ENCODE assay signal across 17 mouse cellular contexts in genomic region chr19:22670222-22670621, GRCm38 (mm10).
A peak's percentile ranks its signal among the peaks of the same experiment; 100 is the strongest.
DNase-seq lines count a peak whose midpoint lies in the region; ATAC-seq and TF ChIP-seq lines count a peak whose summit lies in the region.
"Had no signal": no experiment of that assay in that cellular context is flagged by ENCODE, and none has a peak within 500 bp of the region (broad histone marks: within the 10 kb centered on the region; RNA-seq: fewer than 3 reads in every experiment).

No protein-coding gene starts in this region.

- peak; percentile 40; the same call in 1 of the 2 replicates for ATAC-seq in cerebellum, adult (ENCODE audit: insufficient number of reproducible peaks, low FRiP score, low TSS enrichment)
- ATAC-seq in kidney, postnatal 0 days (replicated peaks; ENCODE audit: low FRiP score, low read depth) = no peak
- ATAC-seq in liver, embryonic 12.5 days = no peak
- ATAC-seq: CD4-positive, CD25-positive, alpha-beta regulatory T cell, adult 4 months had no signal

- no peak for TF ChIP-seq POLR2A in brain, embryonic 14.5 days (IDR thresholded peaks at IDR 0.05; ENCODE audit: borderline replicate concordance, extremely low read depth, insufficient read depth, insufficient read length, poor library complexity, severe bottlenecking)

- H3K4me3 ChIP-seq in kidney, postnatal 0 days (replicated peaks; ENCODE audit: low read depth, low read length) = no peak overlapping the region
- no peak overlapping the region for H3K4me3 ChIP-seq in liver, embryonic 12.5 days
- H3K4me3 ChIP-seq: embryonic facial prominence, embryonic 13.5 days; forebrain, embryonic 10.5 days; heart, embryonic 10.5 days had no signal

- no peaks in the 10 kb centered on the region for H3K36me3 ChIP-seq in kidney, postnatal 0 days (ENCODE audit: insufficient read depth, low read length)
- no peaks in the 10 kb centered on the region for H3K36me3 ChIP-seq in liver, embryonic 12.5 days
- H3K36me3 ChIP-seq: embryonic facial prominence, embryonic 13.5 days; forebrain, embryonic 10.5 days; G1E; heart, embryonic 10.5 days had no signal

- no peaks in the 10 kb centered on the region for H3K9me3 ChIP-seq in kidney, postnatal 0 days (replicated peaks; ENCODE audit: low read length)
- no peaks in the 10 kb centered on the region for H3K9me3 ChIP-seq in liver, embryonic 12.5 days (replicated peaks)
- H3K9me3 ChIP-seq: embryonic facial prominence, embryonic 13.5 days; forebrain, embryonic 10.5 days; G1E; heart, embryonic 10.5 days had no signal

- no peak for TF ChIP-seq CTCF in kidney, postnatal 0 days (IDR thresholded peaks at IDR 0.05; ENCODE audit: low read depth)
- no peak for TF ChIP-seq CTCF in brain, embryonic 14.5 days (IDR thresholded peaks at IDR 0.05; ENCODE audit: borderline replicate concordance, extremely low read depth, insufficient read depth, insufficient read length)

- no peaks in the 10 kb centered on the region for H3K27me3 ChIP-seq in kidney, postnatal 0 days (ENCODE audit: insufficient read depth, low read length)
- no peaks in the 10 kb centered on the region for H3K27me3 ChIP-seq in liver, embryonic 12.5 days (replicated peaks)
- H3K27me3 ChIP-seq: embryonic facial prominence, embryonic 13.5 days had no signal

- 67% methylated on average over 8 of the region's 8 CpGs for WGBS in kidney, postnatal 0 days
- 70% methylated on average over 8 of the region's 8 CpGs for WGBS in liver, embryonic 12.5 days (ENCODE audit: insufficient replicate concordance)

- no peak overlapping the region for H3K4me2 ChIP-seq in kidney, postnatal 0 days (ENCODE audit: low read length)
- no peak overlapping the region for H3K4me2 ChIP-seq in liver, embryonic 12.5 days
- H3K4me2 ChIP-seq: embryonic facial prominence, embryonic 13.5 days had no signal

- no peaks in the 10 kb centered on the region for H3K4me1 ChIP-seq in kidney, postnatal 0 days (replicated peaks; ENCODE audit: insufficient read depth, low read length)
- no peaks in the 10 kb centered on the region for H3K4me1 ChIP-seq in liver, embryonic 12.5 days
- H3K4me1 ChIP-seq: embryonic facial prominence, embryonic 13.5 days; heart, embryonic 10.5 days had no signal

- no peak for DNase-seq in cerebellum, adult 11-12 months
- peak; percentile 7 for DNase-seq in kidney, postnatal 0 days (ENCODE audit: low spot score)
- DNase-seq in kidney, postnatal 14 days = no peak
- DNase-seq in brain, embryonic 14.5 days (ENCODE audit: low read depth) = peak; percentile 62
- DNase-seq in lung, postnatal 36 days = peak; percentile 30
- DNase-seq in heart, postnatal 10 days = no peak
- DNase-seq: gastrocnemius, postnatal 25 days; kidney, adult 18-20 months; kidney, postnatal 25 days; thymus, postnatal 25 days had no signal

- H3K27ac ChIP-seq in kidney, postnatal 0 days = no peak overlapping the region
- H3K27ac ChIP-seq in liver, embryonic 12.5 days = no peak overlapping the region
- H3K27ac ChIP-seq: embryonic facial prominence, embryonic 13.5 days; forebrain, embryonic 10.5 days; heart, embryonic 10.5 days had no signal

- intact Hi-C loops in heart, postnatal 10 days (cut with DNase I) = no loop called here

- no peak overlapping the region for H3K9ac ChIP-seq in kidney, postnatal 0 days (ENCODE audit: low read depth, low read length)
- H3K9ac ChIP-seq in liver, embryonic 12.5 days = no peak overlapping the region
- H3K9ac ChIP-seq: embryonic facial prominence, embryonic 13.5 days had no signal

Comparison
In these comparisons a context has a peak if more than half of its experiments do, and no peak if none do; other contexts are left out.
1. DNase-seq: peak in kidney, postnatal 0 days (single experiment), brain, embryonic 14.5 days (single experiment) and lung, postnatal 36 days (single experiment); none in cerebellum, adult 11-12 months (single experiment), kidney, postnatal 14 days (single experiment) and heart, postnatal 10 days (0 of 2).